Comparison of ENCODE assay signal across 23 mouse cellular contexts in the genomic region with DNA sequence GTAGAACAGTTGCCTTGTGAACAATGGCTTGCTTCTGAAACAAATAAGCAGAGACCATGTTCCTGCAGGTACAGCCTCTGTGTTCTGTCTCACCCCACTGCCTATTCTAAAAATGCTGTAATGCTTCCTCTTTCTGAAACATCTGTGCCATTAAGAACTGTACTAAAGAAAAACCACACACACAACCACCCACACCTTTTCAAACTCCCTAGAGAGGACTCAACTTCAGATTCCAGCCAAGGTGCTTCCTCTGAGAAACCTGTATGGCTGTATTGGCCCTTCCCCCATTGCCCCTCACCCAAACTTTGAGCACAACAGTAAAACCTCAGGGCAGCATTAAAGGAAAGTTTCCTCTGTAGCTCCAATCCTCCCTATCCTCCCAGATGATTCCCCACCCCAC. TPM values are rescaled to one million over a fixed set of nuclear protein-coding genes. Genes with fewer than 3 reads are reported as not detected.
DNase-seq lines count a peak whose midpoint lies in the region; ATAC-seq and TF ChIP-seq lines count a peak whose summit lies in the region.
"Had no signal": no experiment of that assay in that cellular context is flagged by ENCODE, and none has a peak within 500 bp of the region (broad histone marks: within the 10 kb centered on the region; RNA-seq: fewer than 3 reads in every experiment).

No protein-coding gene starts in this region.

- peak overlapping the region; percentile 6; the same call in 1 of the 2 replicates for H3K27ac ChIP-seq in bone marrow, adult 2 months (ENCODE audit: control insufficient read depth, insufficient read depth, low read depth, low read length, poor library complexity)
- H3K27ac ChIP-seq in cerebellum, adult 2 months (ENCODE audit: insufficient read depth, low read length): no peak overlapping the region
- H3K27ac ChIP-seq: embryonic facial prominence, embryonic 10.5 days; forebrain, embryonic 13.5 days; gastrocnemius, adult 2 months; hindbrain, embryonic 13.5 days; hindbrain, postnatal 0 days had no signal

- no peaks in the 10 kb centered on the region for H3K27me3 ChIP-seq in cerebellum, adult 2 months (ENCODE audit: control insufficient read depth, insufficient read depth, low read length)
- H3K27me3 ChIP-seq: forebrain, embryonic 13.5 days; hindbrain, embryonic 13.5 days; Patski had no signal

- no peak for TF ChIP-seq POLR2A in bone marrow, adult 2 months (IDR thresholded peaks at IDR 0.05; ENCODE audit: borderline replicate concordance, control insufficient read depth, low read depth, low read length)
- no peak for TF ChIP-seq POLR2A in cerebellum, adult 2 months (IDR thresholded peaks at IDR 0.05; ENCODE audit: borderline replicate concordance, insufficient read depth, low read length)

- no peak overlapping the region for H3K4me3 ChIP-seq in bone marrow, adult 2 months (replicated peaks; ENCODE audit: control insufficient read depth, low read depth, low read length)
- no peak overlapping the region for H3K4me3 ChIP-seq in cerebellum, adult 2 months (replicated peaks; ENCODE audit: insufficient read depth, low read depth, low read length)
- H3K4me3 ChIP-seq: embryonic facial prominence, embryonic 10.5 days; forebrain, embryonic 13.5 days; gastrocnemius, adult 2 months; hindbrain, embryonic 13.5 days had no signal

- peak; percentile 92 for ATAC-seq in neutrophil, adult 5-6 weeks (ENCODE audit: extremely low read depth, insufficient number of reproducible peaks, low FRiP score, poor library complexity, severe bottlenecking)
- ATAC-seq: activated CD4-positive, CD25-positive, alpha-beta regulatory T cell, adult 4 months; forebrain, embryonic 13.5 days; forebrain, postnatal 0 days; Patski had no signal

- TF ChIP-seq CTCF in bone marrow, adult 2 months (IDR thresholded peaks at IDR 0.05; ENCODE audit: control insufficient read depth, insufficient read depth, low read length): no peak
- no peak for TF ChIP-seq CTCF in cerebellum, adult 2 months (IDR thresholded peaks at IDR 0.05; ENCODE audit: borderline replicate concordance, insufficient read depth, low read depth, low read length)

- DNase-seq in spleen, adult 18-20 months: peak; percentile 41 to 42
- no peak for DNase-seq in spleen, adult 12 weeks (ENCODE audit: low spot score)
- no peak for DNase-seq in thymus, postnatal 14 days
- DNase-seq in cerebellum, adult 2 months: no peak
- DNase-seq in adrenal gland, postnatal 4 days (ENCODE audit: low spot score in 2 of 2): no peak
- DNase-seq: adrenal gland, postnatal 25 days; cerebellum, adult 11 months; cerebellum, adult 9-10 months; cerebellum, postnatal 25 days; forebrain, postnatal 0 days; gastrocnemius, adult 2 months; gastrocnemius, postnatal 25 days; heart, postnatal 10 days; heart, postnatal 4 days had no signal

- H3K4me1 ChIP-seq in bone marrow, adult 2 months (ENCODE audit: control insufficient read depth, insufficient read depth, low read length): no peaks in the 10 kb centered on the region; the same call in none of the 2 replicates
- H3K4me1 ChIP-seq in cerebellum, adult 2 months (ENCODE audit: control insufficient read depth, insufficient read depth, low read length): no peaks in the 10 kb centered on the region
- H3K4me1 ChIP-seq: embryonic facial prominence, embryonic 10.5 days; forebrain, embryonic 13.5 days had no signal

RNA-seq across cellular contexts. Expression of gene Bend5, which starts 15.0 kb away (rescaled TPM):
- 3.1 and 6.1 TPM in 2 replicates for polyA plus RNA-seq in bone marrow, adult 2 months (2011; ENCODE audit: insufficient read depth, insufficient read length, low replicate concordance, missing spikeins)
- total RNA-seq in neutrophil, adult 5-6 weeks (2017): 52.7 and 56.8 TPM in 2 replicates
- polyA plus RNA-seq in cerebellum, adult 2 months (2012; rRNA removed): 4.4 and 5.2 TPM in 2 replicates
- 10 to 100 TPM; 18.8 to 22.2 TPM for total RNA-seq in adrenal gland, postnatal 4 days (2021)
- polyA plus RNA-seq: C2C12 had no signal

Comparison
In these comparisons a context has a peak if more than half of its experiments do, and no peak if none do; other contexts are left out.
1. DNase-seq: peak in spleen, adult 18-20 months (2 of 2); none in spleen, adult 12 weeks (single experiment), thymus, postnatal 14 days (single experiment), cerebellum, adult 2 months (0 of 2) and adrenal gland, postnatal 4 days (0 of 2).